Mouse (Mus musculus) bone marrow macrophage, adult 2 months (primary cell): Measurements from ENCODE around the gene Stox2.

Experiments used
- CTCF ChIP-seq: IDR thresholded peaks from 2 replicates; pipeline ENCODE4 v1.5.1; 2012; ENCODE audit warnings: low read depth, mild to moderate bottlenecking, low read length, moderate library complexity
- POLR2A ChIP-seq: IDR thresholded peaks from 2 replicates; pipeline ENCODE4 v1.6.1; 2012; ENCODE audit warnings: mild to moderate bottlenecking, low read depth, low read length, borderline replicate concordance

- TF ChIP-seq CTCF (no peak), POLR2A (no peak)
These were observed 125.5 kb downstream of the Stox2 start for GRCm38 (mm10) chr8:47320707-47321106.
